Mouse (Mus musculus) lung, postnatal 0 days (tissue): ENCODE data around the gene Emilin2. TPM values are rescaled to one million over a fixed set of nuclear protein-coding genes. Genes with fewer than 3 reads are reported as not detected.

Experiments used
- ATAC-seq: fragments of 200-750 bp; cut with Nextera tagmentation; 2 replicates; pipeline ENCODE4 v1.8.0; 2017; ENCODE audit warnings: moderate library complexity
- DNase-seq: peaks from one replicate; pipeline ENCODE4 v3.0.0-alpha.2; 2016; ENCODE audit warnings: low spot score
- H3K27ac ChIP-seq: fragments of 300-500 bp; sonication (generic); 2 replicates; pipeline ENCODE4 v1.5.1; 2014; ENCODE audit warnings: antibody characterized with exemption, mild to moderate bottlenecking, low read length, mixed read lengths
- H3K27me3 ChIP-seq: fragments of 300-500 bp; sonication (generic); replicated peaks from 2 replicates; pipeline ENCODE4 v1.6.1; 2014; ENCODE audit warnings: low read length, mixed read lengths; ENCODE audit not compliant: insufficient read depth
- H3K36me3 ChIP-seq: fragments of 300-500 bp; sonication (generic); 2 replicates; pipeline ENCODE4 v1.6.1; 2014; ENCODE audit warnings: low read length, mixed read lengths; ENCODE audit not compliant: insufficient read depth
- H3K4me1 ChIP-seq: fragments of 300-500 bp; sonication (generic); 2 replicates; pipeline ENCODE4 v1.6.1; 2014; ENCODE audit warnings: antibody characterized with exemption, low read depth, low read length, mixed read lengths; ENCODE audit not compliant: insufficient read depth
- H3K4me2 ChIP-seq: fragments of 300-500 bp; sonication (generic); replicated peaks from 2 replicates; pipeline ENCODE4 v1.6.1; 2014; ENCODE audit warnings: low read depth, mild to moderate bottlenecking, low read length, moderate library complexity, mixed read lengths
- H3K4me3 ChIP-seq: fragments of 300-500 bp; sonication (generic); 2 replicates; pipeline ENCODE4 v1.5.1; 2014; ENCODE audit warnings: low read depth, low read length
- H3K9ac ChIP-seq: fragments of 300-500 bp; sonication (generic); replicated peaks from 2 replicates; pipeline ENCODE4 v1.6.1; 2014; ENCODE audit warnings: low read depth, mild to moderate bottlenecking
- H3K9me3 ChIP-seq: fragments of 300-500 bp; sonication (generic); 2 replicates; pipeline ENCODE4 v1.6.1; 2016; ENCODE audit warnings: low read length, mixed read lengths
- CTCF ChIP-seq: IDR thresholded peaks from 2 replicates; pipeline ENCODE4 v1.5.1; 2016; ENCODE audit warnings: antibody characterized with exemption, mild to moderate bottlenecking
- EP300 ChIP-seq: IDR thresholded peaks from 2 replicates; pipeline ENCODE4 v1.6.1; 2016; ENCODE audit warnings: antibody characterized with exemption, mild to moderate bottlenecking, control low read depth
- WGBS: fragments of 180-500 bp; shearing (Covaris S2); extraction: QIAGEN DNeasy Blood & Tissue Kit; methylation state at CpG from one replicate; pipeline ENCODE4 v1.1.7; 2014; 5-methylcytosine and 5-hydroxymethylcytosine counted together
- polyA plus RNA-seq: library from polyadenylated mRNA; unstranded; fragments of >200 nt; fragmentation: Nextera tagmentation; extraction: Ambion mirVana; gene quantifications from 2 replicates; pipeline ENCODE4 v1.2.1, GENCODE M21; 2015

Emilin2 gene
- polyA plus RNA-seq, 1 experiment from 2014 or later, result 5.0 TPM

DNA sequence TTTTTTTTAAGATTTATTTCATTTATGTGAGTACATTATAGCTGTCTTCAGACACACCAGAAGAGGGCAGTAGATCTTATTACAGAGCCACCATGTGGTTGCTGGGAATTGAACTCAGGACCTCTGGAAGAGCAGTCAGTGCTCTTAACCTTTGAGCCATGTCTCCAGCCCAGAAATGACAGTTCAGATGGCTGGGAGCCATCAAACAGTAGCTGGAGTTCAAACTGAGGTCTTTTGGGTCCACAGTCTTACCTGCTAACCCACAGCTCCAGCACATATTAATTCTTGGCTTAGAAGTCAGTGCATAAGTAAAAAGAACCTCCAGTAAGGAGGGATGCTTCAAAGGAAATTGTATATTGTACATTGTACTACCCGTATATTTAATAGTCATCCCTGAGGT lies 102.9 kb downstream of the Emilin2 start:
- Histone ChIP-seq H3K4me1 (no peaks in the 10 kb centered on the region; the same call in 1 of the 2 replicates), H3K9me3 (no peaks in the 10 kb centered on the region), H3K27me3 (no peaks in the 10 kb centered on the region), H3K9ac (no peak overlapping the region), H3K27ac (no peak overlapping the region), H3K4me3 (no peak overlapping the region), H3K4me2 (no peak overlapping the region), H3K36me3 (no peaks in the 10 kb centered on the region)
- TF ChIP-seq EP300, result no peak
- no peak for TF ChIP-seq CTCF
- ATAC-seq (no peak), DNase-seq (no peak)
- 85% methylated on average over 1 of the region's 1 CpGs for WGBS

DNA sequence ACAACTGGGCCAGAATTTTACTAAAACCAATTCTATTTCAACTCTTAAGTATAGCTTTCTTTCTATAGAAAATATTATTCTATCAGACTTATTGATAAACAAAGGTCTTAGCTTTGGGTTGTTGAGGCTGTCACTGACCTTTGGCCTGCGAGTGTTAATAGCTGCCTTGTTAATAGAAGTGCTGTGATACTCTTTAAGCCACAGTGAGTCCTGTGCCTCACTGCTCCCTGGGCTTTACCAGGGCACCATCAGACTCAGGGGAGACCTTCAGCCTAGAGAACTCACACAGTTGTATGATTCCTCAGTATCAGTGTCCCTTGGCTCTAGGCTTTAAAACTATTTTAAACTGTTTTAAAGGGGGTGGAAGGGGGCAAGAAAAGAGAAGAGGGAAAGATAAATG lies 103.4 kb downstream of the Emilin2 start:
- DNase-seq (no peak), ATAC-seq (no peak)
- Histone ChIP-seq H3K27me3 (no peaks in the 10 kb centered on the region), H3K36me3 (no peaks in the 10 kb centered on the region), H3K9ac (no peak overlapping the region), H3K9me3 (no peaks in the 10 kb centered on the region), H3K27ac (no peak overlapping the region), H3K4me1 (no peaks in the 10 kb centered on the region; the same call in none of the 2 replicates), H3K4me3 (no peak overlapping the region), H3K4me2 (no peak overlapping the region)
- no peak for TF ChIP-seq EP300
- no peak for TF ChIP-seq CTCF
- 98% methylated on average over 1 of the region's 1 CpGs for WGBS

DNA sequence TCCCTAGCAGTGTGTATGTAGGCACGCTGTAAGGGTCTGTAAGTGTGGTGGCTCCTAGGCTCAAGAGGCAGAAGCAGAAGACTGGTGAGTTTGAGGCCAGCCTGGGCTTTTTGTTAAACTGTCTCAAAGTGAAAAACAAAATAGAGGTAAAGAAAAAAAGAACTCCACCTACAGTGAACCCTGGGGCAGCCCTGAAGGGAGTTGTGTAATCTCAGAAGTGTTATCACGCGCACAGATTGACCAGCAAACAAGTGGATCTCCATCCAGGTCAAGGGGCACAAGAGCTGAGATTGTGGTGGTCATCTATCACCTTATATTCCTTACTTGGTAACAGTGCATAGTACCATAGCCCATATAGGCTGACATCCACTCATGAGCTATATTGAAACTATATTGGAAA lies 104.5 kb downstream of the Emilin2 start:
- H3K4me1 ChIP-seq, result no peaks in the 10 kb centered on the region; the same call in none of the 2 replicates
- no peaks in the 10 kb centered on the region for H3K36me3 ChIP-seq
- ATAC-seq (no peak), DNase-seq (no peak)
- no peak overlapping the region for H3K4me3 ChIP-seq
- H3K27me3 ChIP-seq, result no peaks in the 10 kb centered on the region
- no peak overlapping the region for H3K9ac ChIP-seq
- no peaks in the 10 kb centered on the region for H3K9me3 ChIP-seq
- no peak overlapping the region for H3K27ac ChIP-seq
- TF ChIP-seq CTCF (no peak), EP300 (no peak)
- WGBS, result 79% methylated on average over 3 of the region's 3 CpGs
- no peak overlapping the region for H3K4me2 ChIP-seq

DNA sequence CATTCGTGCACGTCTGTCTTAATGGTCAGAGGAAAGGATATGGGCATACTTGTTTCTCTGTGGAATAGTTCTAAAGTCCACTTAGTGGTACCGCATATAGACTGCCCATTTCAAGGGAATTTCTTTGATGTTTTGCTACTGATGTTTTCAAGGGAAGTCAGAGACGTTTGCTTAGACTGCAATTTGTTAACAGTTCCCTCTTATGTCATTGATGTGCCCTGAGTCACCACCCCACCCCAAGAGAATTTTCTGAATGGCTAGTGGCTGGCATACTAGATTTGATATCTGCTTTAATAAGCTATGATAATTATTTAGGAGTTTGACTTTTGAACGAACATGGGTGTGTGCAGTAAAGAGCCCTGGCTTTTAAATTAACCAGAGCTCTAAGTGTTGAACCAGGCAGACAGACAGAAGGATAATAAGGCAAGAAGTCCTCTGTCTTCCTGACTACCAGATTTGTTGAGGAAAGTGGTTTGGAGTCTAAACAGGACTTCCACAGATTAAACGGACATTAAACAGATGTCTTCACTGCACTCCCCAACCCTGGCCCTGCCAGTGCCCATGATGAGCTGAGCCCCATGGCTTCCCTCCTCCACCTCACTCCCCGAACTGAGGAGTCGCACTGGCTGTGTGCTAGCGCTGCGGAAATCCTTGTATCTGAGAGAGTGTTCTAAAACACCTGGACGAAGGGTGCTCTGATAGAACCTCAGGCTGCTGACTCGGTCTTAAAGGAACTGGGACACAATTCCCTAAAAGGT lies 105.5 kb downstream of the Emilin2 start:
- ATAC-seq (no peak), DNase-seq (no peak)
- TF ChIP-seq EP300 (no peak), CTCF (no peak)
- no peak overlapping the region for H3K4me3 ChIP-seq
- H3K9ac ChIP-seq, result no peak overlapping the region
- H3K27ac ChIP-seq, result no peak overlapping the region
- WGBS, result 60% methylated on average over 12 of the region's 12 CpGs
- no peaks in the 10 kb centered on the region for H3K9me3 ChIP-seq
- H3K4me1 ChIP-seq, result no peaks in the 10 kb centered on the region; the same call in 1 of the 2 replicates
- H3K36me3 ChIP-seq, result no peaks in the 10 kb centered on the region
- H3K27me3 ChIP-seq, result no peaks in the 10 kb centered on the region
- H3K4me2 ChIP-seq, result no peak overlapping the region

DNA sequence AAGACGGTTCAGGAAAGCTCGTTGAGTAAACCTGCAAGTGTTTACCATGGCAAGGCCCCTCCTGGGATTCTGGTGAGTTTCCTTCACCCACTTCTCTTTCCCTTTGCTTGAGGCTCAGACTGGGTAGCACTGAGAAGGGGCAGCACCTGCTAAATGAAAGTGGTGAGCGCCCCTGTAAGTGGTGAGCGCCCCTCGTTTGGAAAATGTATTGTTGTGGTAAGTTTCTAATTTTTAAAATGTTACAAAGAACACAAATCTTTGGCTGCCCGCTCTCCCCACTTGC lies 107.0 kb downstream of the Emilin2 start:
- no peaks in the 10 kb centered on the region for H3K9me3 ChIP-seq
- TF ChIP-seq CTCF (no peak), EP300 (no peak)
- WGBS, result 65% methylated on average over 6 of the region's 6 CpGs

DNA sequence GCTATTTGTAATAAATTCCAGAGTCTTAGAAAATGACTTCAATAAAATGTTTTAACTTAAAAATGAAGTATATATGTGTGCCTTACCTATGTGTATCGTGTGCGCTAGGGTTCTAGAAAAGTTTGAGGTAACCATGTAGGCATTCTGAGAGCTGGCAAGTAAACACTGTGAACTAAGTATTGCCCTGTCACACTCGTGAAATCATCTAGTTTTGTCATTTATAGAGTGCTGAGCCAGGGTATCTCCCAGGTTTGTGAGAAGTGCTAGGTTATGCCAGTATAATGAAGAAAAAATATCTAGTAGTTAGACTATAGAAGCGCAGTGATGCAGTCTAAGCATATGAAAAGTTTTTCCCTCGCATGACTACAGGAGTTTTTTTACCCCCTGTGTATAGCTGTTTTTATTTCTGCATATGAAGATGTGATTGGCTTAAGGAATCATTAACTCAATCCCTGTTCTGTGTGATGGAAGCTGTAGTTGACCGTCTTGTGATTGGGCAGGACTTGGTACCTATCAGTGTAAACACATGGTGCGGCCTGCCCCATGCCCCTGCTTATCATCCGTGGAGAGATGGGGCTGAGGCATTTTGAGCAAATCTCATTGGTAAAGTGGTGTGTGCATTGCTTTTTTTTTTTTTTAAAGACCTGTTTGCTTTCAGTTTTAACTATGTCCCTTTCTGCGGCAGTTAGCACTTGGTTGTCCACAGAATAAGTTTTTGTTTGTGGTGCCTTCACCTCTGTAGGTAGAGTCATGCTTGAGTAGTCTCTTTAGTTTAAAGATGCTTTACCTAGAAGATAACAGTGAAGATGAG lies 107.6 kb downstream of the Emilin2 start:
- Histone ChIP-seq H3K27me3 (no peaks in the 10 kb centered on the region), H3K4me3 (no peak overlapping the region), H3K4me1 (no peaks in the 10 kb centered on the region; the same call in 1 of the 2 replicates), H3K36me3 (no peaks in the 10 kb centered on the region), H3K9me3 (no peaks in the 10 kb centered on the region), H3K27ac (no peak overlapping the region; the same call in 1 of the 2 replicates), H3K9ac (no peak overlapping the region), H3K4me2 (0 out of 2 replicates have a peak overlapping the region, but pooled peaks have one; percentile 17)
- no peak for TF ChIP-seq CTCF
- TF ChIP-seq EP300, result no peak
- no peak for DNase-seq
- WGBS, result 67% methylated on average over 9 of the region's 9 CpGs
- ATAC-seq, result peak; percentile 51

More for the DNA sequence above, 107.0 kb downstream of the Emilin2 start:
- H3K4me1 ChIP-seq, result no peaks in the 10 kb centered on the region; the same call in 1 of the 2 replicates
- DNase-seq (no peak), ATAC-seq (no peak)
- no peaks in the 10 kb centered on the region for H3K27me3 ChIP-seq
- H3K27ac ChIP-seq, result no peak overlapping the region
- 0 out of 2 replicates have a peak overlapping the region, but pooled peaks have one; percentile 17 for H3K4me2 ChIP-seq
- H3K9ac ChIP-seq, result no peak overlapping the region
- no peaks in the 10 kb centered on the region for H3K36me3 ChIP-seq
- H3K4me3 ChIP-seq, result no peak overlapping the region

Other genes with a start within 250 kb of the Emilin2 start
- 54.1 and 65.8 TPM in 2 replicates for gene Lpin2, start 129.4 kb downstream of the Emilin2 start, polyA plus RNA-seq
- 0.44 and 0.89 TPM in 2 replicates for gene Gm4707, start 147.9 kb upstream of the Emilin2 start, polyA plus RNA-seq
- 24.9 and 28.9 TPM in 2 replicates for gene Smchd1, start 163.4 kb upstream of the Emilin2 start, polyA plus RNA-seq
- gene Ndc80, start 214.9 kb upstream of the Emilin2 start, polyA plus RNA-seq, result 3.2 and 3.3 TPM in 2 replicates
- 0.42 and 0.46 TPM in 2 replicates for gene Spdya, start 240.1 kb upstream of the Emilin2 start, polyA plus RNA-seq